Mouse (Mus musculus) MEL (cell line): ENCODE results near the gene Sv2a.

Experiments
- CTCF ChIP-seq, 3 experiments: IDR thresholded peaks in 2 of 3; conservative IDR thresholded peaks in 1 of 3; 2 replicates each; pipeline ENCODE4 v1.5.1; 2011 to 2012; ENCODE audit warnings: low read length in 3 of 3, low read depth in 2 of 3, mild to moderate bottlenecking in 2 of 3, improper control_type of control experiment in 1 of 3, inconsistent platforms in 1 of 3, mixed read lengths in 1 of 3, moderate library complexity in 1 of 3; ENCODE audit not compliant: control insufficient read depth in 1 of 3, insufficient read depth in 1 of 3, poor library complexity in 1 of 3, severe bottlenecking in 1 of 3
- HCFC1 ChIP-seq: IDR thresholded peaks from 2 replicates; pipeline ENCODE4 v1.6.1; 2012; ENCODE audit warnings: low read depth, mild to moderate bottlenecking, inconsistent platforms, low read length, improper control_type of control experiment, moderate library complexity
- KAT2A ChIP-seq: conservative IDR thresholded peaks from 2 replicates; pipeline ENCODE4 v1.6.1; 2012; ENCODE audit warnings: low read depth, low read length, improper control_type of control experiment, inconsistent platforms
- POLR2A ChIP-seq, 2 experiments: IDR thresholded peaks; 2 replicates each; pipeline ENCODE4 v1.6.1; 2011 to 2012; ENCODE audit warnings: low read length in 2 of 2, mild to moderate bottlenecking in 2 of 2, control low read depth in 1 of 2, improper control_type of control experiment in 1 of 2, low read depth in 1 of 2, moderate library complexity in 1 of 2; ENCODE audit not compliant: control insufficient read depth in 1 of 2, insufficient read depth in 1 of 2, poor library complexity in 1 of 2
- TAL1 ChIP-seq: IDR thresholded peaks from 2 replicates; pipeline ENCODE4 v1.6.1; 2012; ENCODE audit warnings: mild to moderate bottlenecking, inconsistent platforms, low read length, moderate library complexity, mixed read lengths
- USF1 ChIP-seq: IDR thresholded peaks from 2 replicates; pipeline ENCODE4 v1.6.1; 2014; ENCODE audit warnings: low read depth, mild to moderate bottlenecking, inconsistent platforms, low read length, improper control_type of control experiment, moderate library complexity

DNA sequence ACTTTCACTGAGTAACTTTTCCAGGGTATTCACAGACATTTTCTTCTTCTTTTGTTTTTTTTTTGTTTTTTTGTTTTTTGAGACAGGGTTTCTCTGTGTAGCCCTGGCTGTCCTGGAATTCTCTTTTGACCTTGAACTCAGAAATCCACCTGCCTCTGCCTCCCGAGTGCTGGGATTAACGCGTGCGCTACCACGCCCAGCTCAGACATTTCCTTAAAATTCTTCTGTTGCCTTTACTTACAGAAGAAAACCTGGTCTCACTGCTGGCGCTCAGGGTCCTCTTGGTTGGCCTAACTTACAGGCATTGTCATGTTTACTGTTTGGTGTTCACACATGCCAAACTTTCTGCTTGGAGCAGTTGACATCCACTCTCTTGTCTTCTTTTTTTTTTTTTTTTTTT is 5.7 kb upstream of the Sv2a start:
- TF ChIP-seq TAL1 (no peak), HCFC1 (no peak), CTCF (IDR thresholded peaks at IDR 0.05 in 2 of 3, conservative IDR thresholded peaks at IDR 0.05 in 1 of 3; ENCODE audit: control insufficient read depth in 1 of 3, insufficient read depth in 1 of 3, low read depth in 2 of 3, low read length in 3 of 3, poor library complexity in 1 of 3, severe bottlenecking in 1 of 3) (no peak), KAT2A (no peak), USF1 (no peak), POLR2A (IDR thresholded peaks at IDR 0.05; ENCODE audit: control insufficient read depth in 1 of 2, insufficient read depth in 1 of 2, low read depth in 1 of 2, low read length in 2 of 2, poor library complexity in 1 of 2) (no peak; a peak in 1 of 4 replicates)
